Mouse (Mus musculus): ENCODE data around the gene Gm17581. TPM values are rescaled to one million over a fixed set of nuclear protein-coding genes. Genes with fewer than 3 reads are reported as not detected.

Gene Gm17581
- polyA plus RNA-seq, 1 experiment from 2014 or later: not detected

Other genes starting within 250 kb of the Gm17581 start
- 22.5 and 22.9 TPM in 2 replicates for gene Acss2, start 217.9 kb downstream of the Gm17581 start, polyA plus RNA-seq (2016; fragmentation: Nextera tagmentation; extraction: Ambion mirVana)
- gene Ggt7, start 217.6 kb downstream of the Gm17581 start, polyA plus RNA-seq (2016; fragmentation: Nextera tagmentation; extraction: Ambion mirVana): 27.5 and 32.1 TPM in 2 replicates
- 16.6 and 20.0 TPM in 2 replicates for gene Gss, start 143.1 kb downstream of the Gm17581 start, polyA plus RNA-seq (2016; fragmentation: Nextera tagmentation; extraction: Ambion mirVana)
- 0.66 and 1.0 TPM in 2 replicates for gene Myh7b, start 124.7 kb downstream of the Gm17581 start, polyA plus RNA-seq (2016; fragmentation: Nextera tagmentation; extraction: Ambion mirVana)
- gene Trpc4ap, start 43.5 kb downstream of the Gm17581 start, polyA plus RNA-seq (2016; fragmentation: Nextera tagmentation; extraction: Ambion mirVana): 159 and 167 TPM in 2 replicates
- gene Edem2, start 6.4 kb downstream of the Gm17581 start, polyA plus RNA-seq (2016; fragmentation: Nextera tagmentation; extraction: Ambion mirVana): 32.6 and 33.0 TPM in 2 replicates
- gene Procr, start 15.3 kb upstream of the Gm17581 start, polyA plus RNA-seq (2016; fragmentation: Nextera tagmentation; extraction: Ambion mirVana): 1.4 and 2.6 TPM in 2 replicates
- gene Mmp24, start 39.5 kb upstream of the Gm17581 start, polyA plus RNA-seq (2016; fragmentation: Nextera tagmentation; extraction: Ambion mirVana): 3.4 and 4.4 TPM in 2 replicates
- gene BC029722, start 83.6 kb upstream of the Gm17581 start, polyA plus RNA-seq (2016; fragmentation: Nextera tagmentation; extraction: Ambion mirVana): 12.0 and 13.4 TPM in 2 replicates
- gene Eif6, start 91.1 kb upstream of the Gm17581 start, polyA plus RNA-seq (2016; fragmentation: Nextera tagmentation; extraction: Ambion mirVana): 159 and 160 TPM in 2 replicates
- 0.50 and 0.68 TPM in 2 replicates for gene Fam83c, start 99.0 kb upstream of the Gm17581 start, polyA plus RNA-seq (2016; fragmentation: Nextera tagmentation; extraction: Ambion mirVana)
- 67.3 and 72.9 TPM in 2 replicates for gene Uqcc1, start 194.4 kb upstream of the Gm17581 start, polyA plus RNA-seq (2016; fragmentation: Nextera tagmentation; extraction: Ambion mirVana)
- not detected in 2 replicates for gene Gm15557, start 204.9 kb upstream of the Gm17581 start, polyA plus RNA-seq (2016; fragmentation: Nextera tagmentation; extraction: Ambion mirVana)
- 2.1 and 2.9 TPM in 2 replicates for gene Gdf5, start 209.5 kb upstream of the Gm17581 start, polyA plus RNA-seq (2016; fragmentation: Nextera tagmentation; extraction: Ambion mirVana)
- gene Cep250, start 220.6 kb upstream of the Gm17581 start, polyA plus RNA-seq (2016; fragmentation: Nextera tagmentation; extraction: Ambion mirVana): 28.9 and 30.5 TPM in 2 replicates